Mouse (Mus musculus) adipocyte (in vitro differentiated cells): Measurements from ENCODE around the gene Mrps18b.

Source experiments
- DNase-seq: peaks from one replicate; pipeline ENCODE4 v3.0.0-alpha.2; 2016; ENCODE audit warnings: low spot score

The Mrps18b gene

GRCm38 (mm10) chr17:35918276-35919059, 2.3 kb upstream of the Mrps18b start:
- peak; percentile 81 for DNase-seq

- peak; percentile 80 for DNase-seq
Measured at GRCm38 (mm10) chr17:35917463-35918251, 1.5 kb upstream of the Mrps18b start.

DNA sequence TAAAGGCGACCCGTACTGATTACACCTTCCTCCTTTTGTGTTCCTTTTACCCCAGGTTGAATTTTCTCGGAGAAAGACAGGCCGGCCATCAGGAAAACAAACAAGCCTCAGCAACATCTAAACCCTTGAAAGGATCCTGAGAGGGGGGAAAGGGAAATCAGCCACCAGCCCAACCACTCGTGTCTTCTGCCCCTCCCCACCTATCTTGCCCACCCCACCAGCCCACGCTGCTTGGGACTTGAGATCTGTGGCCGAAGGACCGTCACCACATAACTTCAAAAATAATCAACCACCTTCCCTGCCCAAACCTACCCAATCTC, 914 bp upstream of the Mrps18b start:
- no peak for DNase-seq

DNA sequence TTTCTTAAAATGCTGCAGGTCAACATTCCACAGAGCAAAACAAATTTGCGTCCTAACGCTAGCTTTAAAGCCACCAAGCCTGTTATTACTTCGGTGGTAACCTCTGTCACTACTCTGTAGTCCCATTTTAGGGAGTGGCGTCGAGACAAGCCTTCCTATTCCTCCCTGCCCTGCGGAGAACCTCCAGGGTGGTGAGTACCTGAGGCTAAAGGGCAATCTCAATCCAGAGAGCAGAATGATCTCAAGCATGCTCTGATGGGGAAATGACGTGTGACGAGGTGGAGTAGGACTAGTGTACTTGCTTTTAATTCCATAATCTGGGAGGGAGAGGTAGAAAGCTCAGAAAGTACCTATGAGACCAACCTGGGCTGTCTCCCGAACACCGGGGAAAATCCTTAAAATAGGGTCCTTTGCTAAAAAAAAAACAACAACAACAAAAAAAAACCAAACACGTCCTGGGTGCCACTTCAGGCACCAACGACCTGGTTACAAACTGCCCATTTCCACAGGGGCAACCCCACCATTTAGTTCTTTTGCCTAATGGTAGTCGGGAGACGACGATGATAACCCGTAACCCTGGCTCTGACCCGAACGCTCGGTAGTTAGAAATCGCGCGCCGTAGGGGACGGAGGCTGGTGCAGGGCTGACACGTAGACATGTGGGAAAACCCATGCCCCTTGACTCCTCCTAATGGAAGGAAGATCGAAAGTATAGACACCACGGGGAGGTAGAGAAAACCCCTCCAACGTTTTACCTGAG, 472 bp downstream of the Mrps18b start:
- peak; percentile 63 for DNase-seq

- no peak for DNase-seq
Measured at GRCm38 (mm10) chr17:35914975-35915374, 1.2 kb downstream of the Mrps18b start.

GRCm38 (mm10) chr17:35909919-35910369, 6.2 kb downstream of the Mrps18b start, which contains the start of gene Atat1:
TSS of gene Atat1 (minus strand) at chr17:35910075.
- DNase-seq, result peak; percentile 97

GRCm38 (mm10) chr17:35909186-35909918, 6.8 kb downstream of the Mrps18b start:
- no peak for DNase-seq

DNA sequence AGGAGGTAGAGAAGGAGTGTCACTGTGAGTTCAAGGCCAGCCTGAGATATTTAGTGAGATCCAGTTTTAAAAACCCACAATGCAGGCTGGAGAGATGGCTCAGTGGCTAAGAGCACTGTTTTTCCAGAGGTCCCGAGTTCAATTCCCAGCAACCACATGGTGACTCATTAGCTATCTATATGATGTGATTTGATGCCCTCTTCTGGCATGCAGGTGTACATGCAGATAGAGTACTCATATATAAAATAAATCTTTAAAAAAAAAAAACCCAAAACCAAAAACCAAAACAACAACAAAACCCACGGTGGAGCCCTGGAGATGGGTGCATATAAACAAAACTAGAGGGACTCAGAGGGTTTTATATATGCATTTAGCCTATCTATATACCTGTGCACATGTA, 8.6 kb downstream of the Mrps18b start:
- no peak for DNase-seq

DNA sequence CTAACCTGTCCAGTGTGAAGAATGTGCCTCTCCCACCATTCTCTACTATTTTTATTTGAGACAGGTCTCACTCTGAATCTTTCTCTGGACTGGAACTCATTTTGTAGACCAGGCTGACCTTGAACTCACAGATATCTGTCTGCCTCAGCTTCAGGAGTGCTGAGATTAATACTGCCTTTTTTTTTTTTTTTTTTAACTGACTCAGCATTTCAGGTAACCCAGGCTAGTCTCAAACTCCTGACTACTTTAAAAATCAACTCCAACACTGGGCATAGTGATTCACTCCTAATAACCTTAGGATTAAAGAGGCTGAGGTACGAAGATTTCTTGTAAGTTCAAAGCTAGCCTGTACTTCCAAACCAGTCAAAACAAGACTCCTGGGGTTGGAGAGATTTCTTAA, 10.6 kb downstream of the Mrps18b start:
- no peak for DNase-seq

DNA sequence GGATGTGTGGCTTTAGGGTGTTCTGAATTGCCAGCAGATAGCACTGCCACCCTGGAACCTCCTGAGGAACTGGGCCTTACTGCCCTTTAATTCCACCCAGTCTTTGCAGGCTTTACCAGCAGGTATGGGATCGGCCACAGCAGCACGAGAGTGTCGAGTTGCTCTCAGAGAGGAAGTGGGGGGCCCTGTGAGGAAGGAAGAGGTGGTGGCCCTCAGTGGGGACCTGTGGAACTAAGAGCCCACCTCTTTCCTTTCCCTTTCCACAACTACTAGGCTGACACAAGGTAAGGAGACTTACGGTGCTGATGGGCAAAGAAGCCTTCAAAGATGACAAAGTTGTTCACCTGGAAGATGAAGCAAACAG, 12.2 kb downstream of the Mrps18b start:
- DNase-seq, result no peak

DNA sequence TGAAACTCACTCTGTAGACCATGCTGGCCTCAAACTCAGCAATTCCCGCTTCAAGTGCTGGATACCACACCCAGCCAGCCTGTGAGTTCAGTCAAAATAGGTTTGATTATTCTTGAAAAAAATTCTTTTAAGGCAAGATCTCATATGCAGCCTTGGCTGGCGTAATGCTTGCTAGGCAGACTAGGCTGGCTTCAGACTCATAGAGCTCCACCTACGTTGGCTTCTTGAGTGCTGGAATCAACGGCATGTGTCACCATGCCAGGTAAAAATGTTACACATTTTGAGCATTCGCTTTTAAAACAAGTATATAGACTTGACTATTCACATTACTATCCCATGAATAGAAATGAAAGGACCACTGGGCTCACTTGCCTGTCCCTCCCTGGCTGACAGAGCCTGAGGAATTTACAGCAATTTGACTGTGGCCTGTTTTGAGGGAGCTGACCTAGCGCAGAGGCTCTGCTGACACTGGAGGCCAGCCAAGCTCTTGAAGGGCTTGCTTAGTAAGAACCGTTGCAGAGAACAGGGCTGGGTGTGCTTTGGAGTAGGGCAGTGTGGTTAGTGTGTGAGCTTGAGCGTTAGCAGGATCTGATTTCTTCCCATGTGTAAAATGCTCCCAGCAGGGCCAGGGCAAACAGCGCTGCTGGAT, 12.7 kb downstream of the Mrps18b start:
- DNase-seq, result peak; percentile 90

- no peak for DNase-seq
Measured at GRCm38 (mm10) chr17:35900636-35901035, 15.6 kb downstream of the Mrps18b start.

DNA sequence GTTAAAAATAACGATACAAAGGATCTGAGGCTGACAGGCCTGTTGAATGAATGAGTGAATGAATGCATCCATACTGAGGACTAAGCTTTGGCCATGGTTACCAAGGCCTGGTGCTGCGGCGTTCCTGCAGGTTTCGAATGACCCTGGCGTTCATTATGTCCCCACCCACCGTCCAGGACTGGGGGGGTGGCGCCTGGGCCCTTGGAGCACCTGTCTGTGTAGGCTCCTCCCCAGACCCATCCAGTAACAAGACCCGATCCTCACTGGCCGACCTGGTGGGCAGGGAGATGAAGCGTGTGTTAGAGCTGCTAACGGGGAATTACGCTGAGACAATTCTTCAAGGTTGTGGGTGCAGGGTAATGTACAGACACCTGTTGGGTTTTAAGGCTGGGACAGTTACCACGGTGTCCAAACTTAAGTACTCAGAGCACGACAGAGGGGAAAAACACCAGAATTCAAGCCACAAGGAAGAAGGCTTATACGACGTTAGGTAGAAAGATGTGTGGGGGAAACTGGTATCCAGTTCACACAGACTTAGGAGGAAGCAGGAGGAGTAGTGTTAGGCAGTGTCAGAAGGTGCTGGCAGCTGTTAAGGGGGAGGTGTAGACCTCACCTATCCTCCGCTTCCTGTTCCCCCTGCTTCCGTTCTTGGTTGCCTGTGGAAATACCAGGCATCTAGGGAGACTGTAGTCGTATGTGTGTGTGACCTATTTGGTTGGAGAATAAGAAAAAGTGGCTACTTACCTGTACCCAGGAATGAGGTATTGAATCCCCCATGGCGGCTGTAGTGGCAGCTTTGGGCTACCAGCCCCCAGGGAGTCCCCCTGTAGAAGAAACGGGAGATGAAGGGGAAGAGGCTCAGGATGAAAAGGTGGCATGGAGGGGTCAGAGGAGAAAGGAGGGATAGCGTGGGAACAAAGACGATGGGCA, 18.3 kb downstream of the Mrps18b start:
- no peak for DNase-seq

DNA sequence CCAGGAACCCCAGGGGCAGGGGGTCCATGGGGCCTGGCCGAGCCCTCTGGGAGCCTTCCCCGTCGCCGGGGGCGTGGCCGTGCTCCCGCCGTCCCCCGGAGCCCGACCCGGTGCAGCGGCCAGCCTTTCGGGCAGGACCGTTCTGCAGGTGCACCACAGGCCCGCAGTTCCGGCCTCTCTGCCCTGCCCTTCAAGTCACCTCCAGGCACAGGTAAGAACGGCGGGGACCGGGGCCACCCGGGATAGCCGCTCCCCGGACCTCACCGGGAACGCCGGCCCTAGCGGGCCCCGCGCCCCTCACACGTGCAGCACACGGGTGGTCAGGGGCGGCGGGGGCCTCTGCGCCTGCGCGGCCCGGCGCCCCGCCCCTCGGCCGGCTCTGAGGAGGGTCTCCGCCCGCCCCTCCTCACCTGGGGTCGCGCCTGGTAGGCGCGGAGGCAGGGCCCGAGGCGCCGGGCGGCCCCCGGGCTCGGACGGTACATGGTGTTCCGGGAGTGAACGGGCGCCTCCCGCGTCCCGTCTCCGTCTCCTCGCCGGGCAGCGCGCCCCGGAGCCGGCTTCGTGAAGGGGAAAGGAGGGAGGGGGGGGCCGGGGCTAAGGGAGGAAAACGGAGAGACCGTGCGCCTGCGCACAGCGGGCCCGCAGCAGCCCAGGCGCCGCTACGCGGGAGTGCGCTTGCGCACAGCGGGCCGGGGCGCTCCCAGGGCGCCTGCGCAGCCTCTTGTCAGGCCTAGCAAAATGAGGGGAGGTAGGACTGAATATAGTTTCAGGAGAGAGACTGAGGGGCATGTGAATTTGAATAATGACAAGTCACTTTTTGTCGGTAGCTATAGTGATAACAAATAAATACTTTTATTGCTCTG, 19.2 kb downstream of the Mrps18b start, which contains the start of gene 2310061I04Rik:
TSS of gene 2310061I04Rik (minus strand) at position 651 of the 863 bp plus-strand sequence.
- peak; percentile 95 for DNase-seq

DNA sequence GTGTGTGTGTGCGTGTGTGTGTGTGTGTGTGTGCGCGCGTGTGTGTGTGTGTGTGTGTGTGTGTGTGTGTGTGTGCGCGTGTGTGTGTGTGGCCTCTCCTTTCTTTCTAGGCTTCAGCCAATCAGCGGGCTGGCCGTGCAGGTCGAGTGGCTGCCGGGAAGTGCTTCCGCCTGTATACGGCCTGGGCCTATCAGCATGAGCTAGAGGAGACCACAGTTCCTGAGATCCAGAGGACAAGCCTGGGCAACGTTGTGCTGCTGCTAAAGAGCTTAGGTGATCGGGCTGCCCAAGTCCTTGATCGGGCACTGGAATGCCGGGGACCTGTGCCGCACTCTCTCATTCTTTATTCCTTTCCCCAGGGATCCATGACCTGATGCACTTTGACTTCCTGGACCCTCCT, 28.5 kb downstream of the Mrps18b start:
- no peak for DNase-seq

DNA sequence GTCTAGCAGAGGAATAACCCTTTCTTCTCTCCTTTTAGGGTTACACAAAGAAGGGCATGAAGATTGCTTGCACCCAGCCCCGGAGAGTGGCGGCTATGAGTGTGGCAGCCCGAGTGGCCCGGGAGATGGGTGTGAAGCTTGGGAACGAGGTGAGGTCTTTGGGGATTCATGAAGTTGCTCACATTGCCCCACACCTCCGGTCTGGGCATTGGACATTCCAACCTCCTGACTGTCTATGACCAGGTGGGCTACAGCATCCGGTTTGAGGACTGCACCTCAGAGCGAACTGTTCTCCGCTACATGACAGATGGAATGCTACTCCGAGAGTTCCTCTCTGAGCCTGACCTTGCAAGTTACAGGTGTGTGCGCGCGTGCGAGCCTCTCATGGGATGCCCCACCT, 32.4 kb downstream of the Mrps18b start:
- no peak for DNase-seq

DNA sequence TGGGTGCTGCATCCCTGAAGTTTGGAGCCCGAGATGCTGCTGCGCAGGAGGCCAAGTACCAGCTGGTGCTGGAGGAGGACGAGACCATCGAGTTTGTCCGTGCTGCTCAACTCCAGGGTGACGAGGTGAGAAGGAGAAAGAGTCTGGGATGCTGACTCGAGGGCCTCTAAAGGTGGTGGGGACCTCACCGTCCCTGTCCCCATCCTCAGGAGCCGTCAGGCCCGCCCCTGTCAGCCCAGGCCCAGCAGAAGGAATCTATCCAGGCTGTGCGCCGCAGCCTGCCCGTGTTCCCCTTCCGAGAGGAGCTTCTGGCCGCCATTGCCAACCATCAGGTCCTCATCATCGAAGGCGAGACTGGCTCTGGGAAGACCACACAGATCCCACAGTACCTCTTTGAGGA, 33.3 kb downstream of the Mrps18b start:
- DNase-seq, result no peak

DNA sequence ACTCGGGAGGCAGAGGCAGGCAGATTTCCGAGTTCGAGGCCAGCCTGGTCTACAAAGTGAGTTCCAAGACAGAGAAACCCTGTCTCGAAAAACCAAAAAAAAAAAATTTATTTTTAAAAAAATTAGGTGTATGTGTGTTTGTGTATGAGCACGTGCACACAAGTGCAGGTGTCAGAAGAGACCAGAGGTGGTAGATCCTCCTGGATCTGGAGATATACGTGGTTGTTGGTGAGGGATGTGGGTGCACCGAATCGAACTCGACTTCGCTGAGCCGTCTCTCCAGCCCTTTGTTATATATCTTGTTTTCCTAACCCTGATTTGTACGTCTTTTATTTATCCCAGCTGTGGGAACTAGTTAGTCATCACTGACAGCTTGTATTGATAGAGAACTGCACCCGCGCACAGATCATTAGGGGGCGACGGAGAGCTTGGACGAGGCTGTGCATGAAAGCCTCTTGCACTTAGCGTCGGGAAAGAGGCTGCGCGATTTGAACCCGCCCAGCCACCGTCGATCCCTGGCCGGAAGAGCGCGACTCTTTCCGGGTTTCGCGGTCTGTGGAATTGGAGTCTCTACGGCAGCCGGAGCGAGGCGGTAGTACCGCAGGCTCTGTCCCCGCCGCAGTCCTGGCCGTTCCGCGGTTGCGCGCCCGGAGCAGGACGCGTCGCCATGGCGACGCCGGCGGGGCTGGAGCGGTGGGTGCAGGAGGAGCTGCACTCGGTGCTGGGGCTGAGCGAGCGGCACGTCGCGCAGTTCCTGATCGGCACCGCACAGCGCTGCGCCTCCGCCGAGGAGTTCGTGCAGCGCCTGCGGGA, 36.7 kb downstream of the Mrps18b start, which contains the start of gene Dhx16:
TSS of gene Dhx16 (plus strand) at position 575 of the 813 bp plus-strand sequence.
- DNase-seq, result peak; percentile 97
